In the genomic region with DNA sequence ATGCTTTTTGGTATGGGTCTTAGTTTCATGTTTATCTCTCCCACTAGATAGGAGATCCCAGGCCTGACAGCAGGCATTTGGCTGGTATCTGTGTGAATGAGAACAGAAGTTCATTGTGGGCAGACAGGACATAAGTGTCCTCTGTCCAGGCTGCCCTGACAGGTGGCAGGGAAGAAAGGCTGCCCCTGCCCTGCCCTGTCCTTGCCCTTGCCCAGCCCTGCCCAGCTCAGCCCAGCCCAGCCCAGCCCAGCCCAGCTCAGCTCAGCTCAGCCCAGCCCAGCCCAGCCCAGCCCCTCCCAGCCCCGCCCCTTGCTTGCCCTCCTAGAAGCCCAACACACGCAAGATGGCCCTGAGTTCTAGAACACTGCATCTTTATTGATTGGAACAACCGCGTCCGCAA, we compare ENCODE assay signal across 25 mouse cellular contexts.
DNase-seq lines count a peak whose midpoint lies in the region; ATAC-seq and TF ChIP-seq lines count a peak whose summit lies in the region.
"Had no signal": no experiment of that assay in that cellular context is flagged by ENCODE, and none has a peak within 500 bp of the region (broad histone marks: within the 10 kb centered on the region; RNA-seq: fewer than 3 reads in every experiment).

No protein-coding gene starts in this region.

- peak overlapping the region; percentile 10; the same call in 1 of the 2 replicates for H3K4me2 ChIP-seq in liver, embryonic 13.5 days
- peak overlapping the region; percentile 48 for H3K4me2 ChIP-seq in myocyte (ENCODE audit: low read depth)
- H3K4me2 ChIP-seq: embryonic facial prominence, embryonic 13.5 days; forebrain, embryonic 13.5 days; intestine, embryonic 15.5 days; limb, embryonic 15.5 days; lung, embryonic 15.5 days; midbrain, embryonic 12.5 days; neural tube, embryonic 13.5 days had no signal

- peaks cover 6% of the 10 kb centered on the region for H3K36me3 ChIP-seq in megakaryocyte, embryonic 14.5 days (replicated peaks; ENCODE audit: low read length)
- no peaks in the 10 kb centered on the region for H3K36me3 ChIP-seq in liver, embryonic 13.5 days
- H3K36me3 ChIP-seq in myocyte (ENCODE audit: control insufficient read depth, insufficient read depth), result no peaks in the 10 kb centered on the region
- H3K36me3 ChIP-seq: embryonic facial prominence, embryonic 13.5 days; intestine, embryonic 15.5 days; limb, embryonic 10.5 days; limb, embryonic 15.5 days; lung, embryonic 15.5 days; midbrain, embryonic 12.5 days had no signal

- no peak overlapping the region for H3K27ac ChIP-seq in liver, embryonic 13.5 days
- H3K27ac ChIP-seq: embryonic facial prominence, embryonic 13.5 days; forebrain, embryonic 13.5 days; intestine, embryonic 15.5 days; limb, embryonic 10.5 days; limb, embryonic 15.5 days; lung, embryonic 15.5 days; midbrain, embryonic 12.5 days; neural tube, embryonic 13.5 days had no signal

- WGBS in liver, embryonic 13.5 days (ENCODE audit: insufficient replicate concordance), result 52% methylated on average over 5 of the region's 5 CpGs

- H3K27me3 ChIP-seq in megakaryocyte, embryonic 14.5 days (replicated peaks), result peaks cover 23% of the 10 kb centered on the region
- peaks cover 31% of the 10 kb centered on the region for H3K27me3 ChIP-seq in liver, embryonic 13.5 days
- H3K27me3 ChIP-seq in myocyte (ENCODE audit: control insufficient read depth, insufficient read depth, insufficient read length), result no peaks in the 10 kb centered on the region
- H3K27me3 ChIP-seq: embryonic facial prominence, embryonic 13.5 days; intestine, embryonic 15.5 days; limb, embryonic 15.5 days; lung, embryonic 15.5 days; neural tube, embryonic 13.5 days had no signal

- peaks cover 85% of the 10 kb centered on the region for H3K4me1 ChIP-seq in megakaryocyte, embryonic 14.5 days
- peaks cover 19% of the 10 kb centered on the region for H3K4me1 ChIP-seq in liver, embryonic 13.5 days (replicated peaks)
- H3K4me1 ChIP-seq: embryonic facial prominence, embryonic 13.5 days; intestine, embryonic 15.5 days; midbrain, embryonic 12.5 days; neural tube, embryonic 13.5 days had no signal

- no peaks in the 10 kb centered on the region for H3K79me2 ChIP-seq in myocyte (ENCODE audit: control insufficient read depth, insufficient read depth)

- no peaks in the 10 kb centered on the region for H3K9me3 ChIP-seq in megakaryocyte, embryonic 14.5 days
- H3K9me3 ChIP-seq in liver, embryonic 13.5 days (replicated peaks), result no peaks in the 10 kb centered on the region
- H3K9me3 ChIP-seq: embryonic facial prominence, embryonic 13.5 days; forebrain, embryonic 13.5 days; intestine, embryonic 15.5 days; limb, embryonic 10.5 days; limb, embryonic 15.5 days; lung, embryonic 15.5 days; midbrain, embryonic 12.5 days; neural tube, embryonic 13.5 days had no signal

- no peak overlapping the region for H3K9ac ChIP-seq in liver, embryonic 13.5 days
- H3K9ac ChIP-seq: embryonic facial prominence, embryonic 13.5 days; forebrain, embryonic 13.5 days; intestine, embryonic 15.5 days; limb, embryonic 15.5 days; lung, embryonic 15.5 days; midbrain, embryonic 12.5 days; neural tube, embryonic 13.5 days had no signal

- DNase-seq in liver, embryonic 13.5 days, result no peak
- DNase-seq in retina, embryonic 14.5 days (ENCODE audit: low spot score), result no peak
- no peak for DNase-seq in cerebellum, adult 11-12 months
- DNase-seq in cerebellum, adult 9-10 months, result no peak
- DNase-seq: adrenal gland, postnatal 10 days; cerebellum, adult 9-11 months; embryo, embryonic 11 days; gastrocnemius, postnatal 10 days; kidney, postnatal 25 days; right cerebral cortex, postnatal 25 days; thymus, adult 2 months; thymus, postnatal 36 days had no signal

- H3ac ChIP-seq in myocyte (ENCODE audit: control insufficient read depth, insufficient read length), result no peak overlapping the region

- peak overlapping the region; percentile 69 for H3K4me3 ChIP-seq in megakaryocyte, embryonic 14.5 days (replicated peaks)
- H3K4me3 ChIP-seq in liver, embryonic 13.5 days (replicated peaks), result no peak overlapping the region
- H3K4me3 ChIP-seq in myocyte, result peak overlapping the region; percentile 18
- H3K4me3 ChIP-seq: embryonic facial prominence, embryonic 13.5 days; forebrain, embryonic 13.5 days; intestine, embryonic 15.5 days; limb, embryonic 10.5 days; limb, embryonic 15.5 days; lung, embryonic 15.5 days; midbrain, embryonic 12.5 days; neural tube, embryonic 13.5 days had no signal

- TF ChIP-seq POLR2A in myocyte (IDR thresholded peaks at IDR 0.05; ENCODE audit: insufficient read length, low read depth), result peak; percentile 23

- no peak for ATAC-seq in megakaryocyte, adult 5-6 weeks (ENCODE audit: poor library complexity, severe bottlenecking)
- ATAC-seq in liver, embryonic 13.5 days (ENCODE audit: low read depth), result peak; percentile 80
- ATAC-seq: forebrain, embryonic 13.5 days; hindbrain, embryonic 16.5 days; intestine, embryonic 15.5 days; Patski had no signal

TF ChIP-seq in myocyte, 11 proteins besides CTCF, POLR2A, EP300 and RAD21:
- TF ChIP-seq MAX (IDR thresholded peaks at IDR 0.05; ENCODE audit: low read depth), result no peak
- TF ChIP-seq TCF3 (IDR thresholded peaks at IDR 0.05; ENCODE audit: insufficient read length, low read depth), result peak; percentile 30
- peak; percentile 69 to 96 (median 76) for TF ChIP-seq MYOD1 (IDR thresholded peaks at IDR 0.05; ENCODE audit: control insufficient read depth in 1 of 3, insufficient read length in 2 of 3, low read depth in 2 of 3)
- peak; percentile 85 to 92 (median 89) for TF ChIP-seq MYOG (IDR thresholded peaks at IDR 0.05; ENCODE audit: control insufficient read depth in 1 of 3, insufficient read depth in 1 of 3, insufficient read length in 2 of 3, low read depth in 2 of 3)
- TF ChIP-seq USF1 (IDR thresholded peaks at IDR 0.05; ENCODE audit: low read depth), result no peak
- TF ChIP-seq CEBPB (IDR thresholded peaks at IDR 0.05; ENCODE audit: insufficient read depth, poor library complexity, severe bottlenecking), result no peak
- peak; percentile 20 for TF ChIP-seq TCF12 (IDR thresholded peaks at IDR 0.05; ENCODE audit: insufficient read depth, poor library complexity, severe bottlenecking)
